Mouse (Mus musculus): ENCODE data around the gene Pawr.

The Pawr gene

GRCm38 (mm10) chr10:108440251-108440650 lies 108.3 kb downstream of the Pawr start:
- 91% methylated on average over 5 of the region's 5 CpGs for WGBS

- WGBS = 45% methylated on average over 19 of the region's 19 CpGs
These were observed 112.3 kb downstream of the Pawr start for GRCm38 (mm10) chr10:108443931-108444876.

- WGBS = 73% methylated on average over 4 of the region's 4 CpGs
These were observed 113.2 kb downstream of the Pawr start for GRCm38 (mm10) chr10:108445123-108445522.

GRCm38 (mm10) chr10:108445606-108446005 lies 113.7 kb downstream of the Pawr start:
- WGBS = 59% methylated on average over 10 of the region's 10 CpGs

- 8% methylated on average over 24 of the region's 24 CpGs for WGBS
These were observed 114.4 kb downstream of the Pawr start for GRCm38 (mm10) chr10:108446041-108446931.

- WGBS = 57% methylated on average over 10 of the region's 10 CpGs
These were observed 115.3 kb downstream of the Pawr start for GRCm38 (mm10) chr10:108447211-108447610.

- 72% methylated on average over 11 of the region's 11 CpGs for WGBS
These were observed 116.5 kb downstream of the Pawr start for GRCm38 (mm10) chr10:108448421-108448820.

- WGBS = 95% methylated on average over 4 of the region's 4 CpGs
These were observed 118.5 kb downstream of the Pawr start for GRCm38 (mm10) chr10:108450401-108450800.

GRCm38 (mm10) chr10:108451516-108451915 lies 119.6 kb downstream of the Pawr start:
- WGBS = 61% methylated on average over 8 of the region's 8 CpGs

- WGBS = 92% methylated on average over 9 of the region's 9 CpGs
These were observed 120.5 kb downstream of the Pawr start for GRCm38 (mm10) chr10:108452421-108452820.

GRCm38 (mm10) chr10:108453561-108453960 lies 121.6 kb downstream of the Pawr start:
- WGBS = 55% methylated on average over 2 of the region's 2 CpGs

- WGBS = 59% methylated on average over 11 of the region's 11 CpGs
These were observed 122.8 kb downstream of the Pawr start for GRCm38 (mm10) chr10:108454691-108455117.

GRCm38 (mm10) chr10:108455204-108455603 lies 123.3 kb downstream of the Pawr start:
- WGBS = 64% methylated on average over 10 of the region's 10 CpGs

GRCm38 (mm10) chr10:108455883-108456282 lies 124.0 kb downstream of the Pawr start:
- 68% methylated on average over 2 of the region's 2 CpGs for WGBS

GRCm38 (mm10) chr10:108457054-108457453 lies 125.1 kb downstream of the Pawr start:
- 81% methylated on average over 2 of the region's 2 CpGs for WGBS

- 70% methylated on average over 2 of the region's 2 CpGs for WGBS
These were observed 129.9 kb downstream of the Pawr start for GRCm38 (mm10) chr10:108461862-108462261.

All from cerebral cortex, adult 2 months (tissue).